Mouse (Mus musculus): ENCODE results near the gene Ablim1.

The Ablim1 gene

DNA sequence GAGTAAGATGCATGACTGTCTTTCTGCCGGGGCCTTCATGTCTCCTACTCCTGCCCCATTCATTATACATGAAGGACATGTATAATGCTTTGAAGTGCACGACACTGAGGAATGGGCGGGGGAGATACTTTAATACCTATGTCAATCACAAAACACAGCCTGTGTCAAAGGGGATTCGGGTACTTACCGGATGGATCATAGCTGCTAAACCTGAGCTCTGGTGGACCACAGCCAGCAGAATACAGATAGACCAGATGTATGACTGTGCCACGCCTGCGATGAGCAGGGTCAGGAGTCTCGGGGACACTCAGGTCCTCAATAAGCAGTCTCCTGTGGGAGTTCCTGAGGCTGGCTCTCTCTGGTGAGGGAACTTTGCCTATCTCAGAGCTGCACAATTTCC is 99.2 kb downstream of the Ablim1 start:
- no peak for DNase-seq

DNA sequence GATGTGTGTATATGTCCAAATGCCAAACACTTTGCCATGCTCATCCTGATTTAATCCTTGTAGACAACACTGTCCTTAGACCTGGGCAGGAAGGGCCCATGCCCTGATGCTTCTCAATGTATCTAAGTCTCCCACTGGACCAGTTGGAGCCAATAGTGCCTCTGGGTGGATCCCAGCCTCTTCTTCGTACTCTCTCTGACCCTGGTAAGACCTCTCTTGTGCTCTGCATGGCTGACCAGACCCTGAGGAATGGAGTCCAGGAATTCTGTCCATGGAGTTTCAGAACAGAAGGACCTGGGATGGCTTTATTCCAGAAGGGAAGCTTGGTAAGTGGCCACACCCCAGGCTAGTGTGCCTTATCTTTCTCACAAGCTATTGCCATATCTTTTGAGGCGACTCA is 102.3 kb downstream of the Ablim1 start:
- DNase-seq: no peak

DNA sequence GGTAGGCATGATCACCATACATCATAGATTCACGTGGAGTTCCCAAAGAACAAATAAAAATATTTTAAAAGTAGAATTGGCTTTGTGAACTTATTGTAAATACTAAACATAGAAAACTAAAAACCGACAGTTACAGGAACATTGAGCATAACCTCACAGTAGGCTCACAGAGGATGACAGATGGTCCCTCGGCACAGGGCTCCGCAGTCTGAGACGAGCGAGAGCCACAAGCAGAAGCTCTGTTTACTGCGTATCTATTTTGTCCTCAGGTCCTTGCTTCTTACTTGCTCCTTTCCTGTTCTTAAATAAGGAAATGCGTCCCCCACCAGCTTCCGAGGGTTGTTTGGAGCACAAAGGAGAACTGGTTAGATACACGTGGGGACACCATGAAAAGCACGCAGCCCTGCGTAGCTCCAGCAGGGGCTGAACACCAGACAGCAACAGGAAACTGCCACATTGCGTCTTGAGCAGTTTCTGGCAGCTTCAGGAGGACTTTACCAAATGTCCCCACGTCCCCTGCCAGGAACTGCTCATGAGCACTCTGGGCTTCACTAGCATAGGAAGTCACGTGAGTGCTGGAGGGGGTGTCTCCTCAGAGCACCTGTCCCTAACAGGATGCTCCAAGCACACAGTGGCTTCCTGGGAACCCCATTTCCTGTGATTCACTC is 103.1 kb downstream of the Ablim1 start:
- DNase-seq: no peak

DNA sequence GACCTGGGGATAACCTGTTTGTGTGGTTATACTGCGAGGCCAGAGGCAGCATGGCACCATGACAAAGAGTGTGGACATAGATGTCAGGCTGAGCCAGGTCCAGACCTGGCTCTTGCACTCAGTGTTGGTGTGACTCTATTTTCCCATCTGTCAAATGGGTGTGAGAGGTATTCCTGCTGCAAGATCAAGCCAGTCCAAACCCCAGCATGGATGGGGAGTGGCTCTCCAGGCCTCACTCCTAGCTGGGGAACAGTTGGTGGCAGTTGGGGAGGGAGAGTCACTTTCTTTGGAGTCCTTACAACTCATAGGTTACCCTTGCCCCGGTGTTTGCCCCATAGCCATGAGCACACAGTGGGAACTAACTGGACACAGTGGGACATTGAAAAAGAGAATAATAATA is 103.8 kb downstream of the Ablim1 start:
- no peak for DNase-seq

DNA sequence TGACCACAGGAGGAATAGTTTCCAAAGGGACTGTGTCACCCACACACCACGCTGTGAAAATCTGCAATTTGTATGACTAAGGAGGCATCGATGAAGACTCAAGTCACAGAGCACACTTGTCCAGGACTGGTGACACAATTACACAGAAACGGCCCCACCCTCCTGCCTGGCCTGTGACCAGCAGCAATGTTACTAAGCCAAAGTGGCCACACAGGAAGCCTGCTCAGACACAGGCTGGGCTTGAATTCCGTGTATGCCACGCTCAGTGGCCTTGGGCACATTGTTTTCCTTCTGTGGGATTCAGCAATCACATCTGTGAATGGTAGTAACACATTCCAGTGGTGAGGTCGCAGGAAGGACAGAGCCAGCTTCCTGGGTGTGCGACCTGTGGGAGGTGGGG is 110.6 kb downstream of the Ablim1 start:
- DNase-seq: no peak

DNA sequence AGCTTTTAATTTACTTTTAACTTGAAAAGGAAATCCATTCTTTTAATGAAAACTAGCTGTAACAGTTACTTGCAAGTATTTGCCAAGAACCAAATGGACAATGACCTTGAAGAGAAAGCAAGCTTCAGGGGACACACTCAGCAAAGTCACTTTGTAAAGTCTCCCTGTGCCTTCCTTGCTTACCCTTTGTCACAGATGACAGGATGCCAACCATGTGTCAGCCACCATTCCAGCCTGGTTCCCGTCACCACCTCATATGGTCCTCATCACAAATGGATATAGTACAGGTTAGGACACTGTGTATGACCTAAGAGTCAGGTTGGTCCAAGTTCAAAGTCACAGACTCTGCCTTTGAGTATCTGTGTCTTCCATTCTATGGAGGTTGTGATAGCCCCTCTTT is 112.2 kb downstream of the Ablim1 start:
- DNase-seq: no peak

DNA sequence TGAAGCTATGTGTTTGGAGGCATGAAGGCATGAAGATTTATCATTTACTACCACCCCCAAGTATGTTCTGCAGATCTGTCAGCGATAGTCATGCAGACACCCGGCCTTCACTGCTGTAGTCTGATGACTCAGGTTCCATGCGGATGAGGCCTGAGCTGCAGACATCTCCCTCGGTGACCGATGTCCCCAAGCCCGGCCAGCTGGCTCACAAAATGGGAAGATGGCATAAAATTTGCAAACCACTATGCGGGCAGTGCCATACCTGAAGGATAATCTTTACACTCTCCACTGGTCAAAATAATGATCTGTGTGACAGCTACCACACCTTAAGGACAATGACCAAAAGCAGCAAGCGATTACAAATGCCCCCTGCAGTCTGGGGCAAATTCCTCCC is 113.6 kb downstream of the Ablim1 start:
- DNase-seq: no peak

DNA sequence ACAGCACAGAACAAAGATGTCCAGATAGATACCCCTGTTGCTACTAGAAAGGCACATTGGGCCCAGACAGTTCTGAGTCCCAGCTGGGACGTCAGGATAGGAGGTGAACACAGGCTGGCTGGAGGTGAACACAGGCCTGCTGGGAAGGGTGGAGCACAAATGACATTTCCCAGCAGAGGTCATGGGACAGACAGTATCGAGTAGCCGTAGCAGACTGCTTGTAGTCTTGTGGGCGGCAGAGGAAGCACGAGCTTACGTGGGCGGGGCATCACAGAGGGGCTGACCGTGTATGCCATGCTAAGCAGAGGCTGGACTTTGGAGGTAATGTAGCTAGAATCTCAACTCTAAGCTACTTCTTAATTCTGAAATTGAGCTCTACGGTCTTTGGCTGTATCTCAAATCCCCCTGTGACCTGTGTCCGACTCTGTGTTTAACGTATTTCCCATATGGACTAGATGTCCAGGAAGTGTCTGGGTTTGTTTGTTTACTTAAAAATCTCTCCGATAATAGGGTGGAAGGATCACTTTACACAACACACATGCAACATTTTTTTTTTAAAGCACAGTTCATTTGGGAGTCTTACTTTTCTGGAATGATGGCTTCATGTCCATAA is 114.1 kb downstream of the Ablim1 start:
- DNase-seq: peak; percentile 29

DNA sequence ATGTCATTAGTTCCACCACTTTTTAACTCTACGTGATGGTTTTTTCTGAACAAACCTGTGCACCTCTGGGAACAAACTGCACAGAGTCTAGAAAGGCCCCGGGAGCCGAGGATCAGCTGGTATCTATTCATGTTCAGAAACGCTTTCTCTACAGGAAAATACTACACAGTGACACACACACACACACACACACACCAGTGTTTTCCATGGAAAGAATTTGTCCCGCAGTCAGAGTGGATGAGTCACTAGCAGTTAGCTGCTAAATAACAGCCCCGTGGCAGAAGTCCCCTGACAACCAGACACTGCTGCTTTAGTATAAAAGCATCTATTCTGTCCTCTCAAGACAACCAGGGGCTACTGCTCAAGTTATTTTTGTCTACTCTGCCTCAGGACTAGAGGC is 115.4 kb downstream of the Ablim1 start:
- no peak for DNase-seq

DNA sequence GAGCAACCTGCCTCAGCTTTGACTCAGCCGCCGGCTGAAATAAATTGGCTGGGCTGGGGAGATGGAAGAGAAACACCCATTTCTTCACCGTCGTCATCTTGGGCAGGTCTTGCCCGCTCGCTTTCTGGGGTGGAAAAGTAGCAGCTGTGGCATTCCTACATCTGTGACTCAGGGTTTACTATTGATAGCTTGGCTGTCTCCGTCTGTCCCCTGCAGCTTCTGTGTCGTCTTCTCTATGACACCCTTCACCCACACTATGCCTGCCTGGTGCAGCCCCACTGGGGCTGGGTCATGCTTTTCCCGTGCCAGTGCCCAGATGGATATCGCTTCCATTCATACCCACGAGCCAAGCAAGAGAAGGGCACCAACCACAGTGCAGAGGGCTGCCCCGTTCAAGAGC is 116.2 kb downstream of the Ablim1 start:
- no peak for DNase-seq

DNA sequence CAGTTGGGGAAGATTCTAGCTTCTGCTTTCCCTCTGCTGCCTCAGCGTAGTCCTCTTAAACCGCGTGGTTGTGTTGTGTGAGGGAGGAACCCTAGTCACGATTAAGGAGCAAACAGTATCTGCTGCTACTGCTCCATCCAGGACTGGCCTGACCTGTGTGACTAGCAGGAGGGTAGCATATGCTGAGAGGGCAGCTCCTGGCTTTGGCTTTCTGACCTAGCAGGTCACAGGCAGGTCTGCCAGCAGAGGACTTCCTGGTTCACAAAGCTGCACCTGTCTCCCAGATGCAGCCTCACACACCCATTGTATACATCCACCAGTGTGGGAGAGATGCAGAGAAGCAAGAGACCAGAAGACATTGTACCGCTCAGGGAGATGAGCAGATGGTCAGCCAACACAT is 116.7 kb downstream of the Ablim1 start:
- no peak for DNase-seq

DNA sequence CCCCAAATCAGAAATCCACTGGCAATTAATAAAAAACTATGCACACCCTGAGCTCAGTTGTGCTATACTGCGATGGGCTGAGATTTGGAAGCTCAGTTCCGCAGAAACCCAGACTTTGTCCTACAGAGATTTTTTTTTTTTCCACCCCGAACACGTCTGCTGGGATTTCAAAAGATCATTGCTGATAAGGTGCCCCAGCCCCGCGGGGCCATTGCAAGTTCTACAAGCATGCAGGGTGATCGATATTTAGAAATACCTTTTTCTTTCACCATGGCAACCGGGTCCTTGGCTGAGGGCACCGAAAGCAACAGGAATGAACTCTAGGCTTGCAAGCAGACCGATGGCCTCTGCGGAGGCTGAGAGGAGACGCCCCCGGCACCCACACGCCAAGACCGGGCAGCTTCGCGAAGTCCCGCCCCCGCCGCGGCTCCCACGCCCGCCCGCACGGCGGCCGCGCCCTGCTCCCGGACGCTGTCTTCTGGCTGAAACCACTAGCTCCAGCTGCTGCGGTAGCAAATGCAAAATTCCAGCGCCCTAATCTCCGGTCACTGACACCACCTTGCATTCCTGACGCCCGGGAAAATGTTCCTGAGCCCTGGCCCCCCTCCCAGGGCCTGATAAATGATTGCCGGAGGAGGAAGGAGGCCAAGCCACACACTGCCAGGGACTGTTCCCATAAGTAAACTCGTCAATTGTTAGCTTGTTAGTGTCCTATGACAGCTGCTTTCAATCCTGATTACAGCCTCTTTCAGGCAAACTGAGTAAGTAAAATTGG is 117.5 kb downstream of the Ablim1 start:
- DNase-seq: peak; percentile 46

DNA sequence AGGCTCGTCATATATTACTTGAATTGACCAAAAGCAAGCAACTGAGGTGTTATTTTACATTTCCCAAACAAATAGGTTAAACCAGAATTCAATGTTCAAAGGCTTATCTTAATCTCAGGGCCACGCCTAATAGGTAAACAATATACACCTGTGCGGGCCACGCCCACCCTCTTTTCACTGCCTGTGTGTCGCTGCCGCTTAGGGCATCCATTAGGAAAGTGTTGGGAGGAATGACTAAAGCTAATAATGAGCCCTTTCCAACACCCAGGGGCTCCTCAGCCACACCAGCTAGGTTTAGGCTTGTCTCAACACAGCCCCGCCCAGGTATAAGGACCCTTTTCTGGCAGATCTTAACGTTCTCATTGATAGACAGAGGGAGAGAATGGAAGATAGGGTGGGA is 118.1 kb downstream of the Ablim1 start:
- DNase-seq: no peak

DNA sequence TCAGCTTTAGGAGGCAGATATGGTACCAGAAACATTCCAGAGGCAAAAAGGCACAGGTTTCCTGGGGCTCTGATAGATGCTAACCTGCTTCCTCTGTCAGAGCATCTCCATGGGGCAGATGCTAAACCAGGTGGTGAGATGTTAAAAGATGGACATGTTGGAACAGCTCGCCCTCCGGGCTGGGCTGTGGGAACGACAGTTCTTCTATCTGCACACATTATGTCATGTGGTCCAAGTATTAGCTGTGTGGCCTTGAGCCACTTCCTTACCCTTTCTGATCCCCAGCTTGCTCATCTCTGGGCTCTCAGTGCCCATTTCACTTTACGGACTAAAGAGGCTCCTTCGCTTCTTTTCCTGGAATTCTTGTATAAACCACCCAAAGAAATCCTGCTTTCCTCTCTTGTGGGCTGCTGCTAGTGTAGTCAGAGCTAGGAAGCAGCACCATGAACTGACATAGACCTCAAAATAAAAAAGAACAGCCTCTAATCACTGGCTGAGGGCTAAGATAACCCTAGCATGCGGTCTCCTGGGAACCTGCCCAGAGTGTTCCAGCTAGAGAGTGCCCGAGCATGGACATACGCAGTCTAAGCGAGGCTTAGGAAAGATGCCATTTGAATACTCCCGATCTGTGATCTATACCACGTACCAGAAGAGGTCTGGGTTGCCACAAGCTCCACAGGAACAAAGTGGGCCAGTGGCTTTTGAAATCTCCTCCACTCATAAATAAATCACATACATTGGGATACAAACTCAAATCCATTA is 119.4 kb downstream of the Ablim1 start:
- no peak for DNase-seq

DNA sequence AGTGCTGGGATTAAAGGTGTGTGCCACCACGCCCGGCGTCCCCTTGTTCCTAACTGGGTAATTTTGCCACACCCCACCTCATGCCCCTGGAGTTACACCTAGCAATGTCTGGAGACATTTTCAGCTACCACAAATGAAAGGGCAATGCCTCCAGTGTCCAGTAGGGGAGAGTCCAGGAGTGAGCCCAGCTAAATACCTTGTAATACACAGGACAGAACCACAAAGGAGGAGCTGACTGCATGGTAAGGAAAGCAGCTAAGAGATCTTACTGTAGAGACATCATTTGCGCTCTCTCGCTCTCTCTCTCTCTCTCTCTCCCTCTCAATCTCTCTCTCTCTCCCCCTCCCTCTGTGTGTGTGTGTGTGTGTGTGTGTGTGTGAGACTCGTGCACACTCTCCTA is 120.8 kb downstream of the Ablim1 start:
- DNase-seq: no peak

DNA sequence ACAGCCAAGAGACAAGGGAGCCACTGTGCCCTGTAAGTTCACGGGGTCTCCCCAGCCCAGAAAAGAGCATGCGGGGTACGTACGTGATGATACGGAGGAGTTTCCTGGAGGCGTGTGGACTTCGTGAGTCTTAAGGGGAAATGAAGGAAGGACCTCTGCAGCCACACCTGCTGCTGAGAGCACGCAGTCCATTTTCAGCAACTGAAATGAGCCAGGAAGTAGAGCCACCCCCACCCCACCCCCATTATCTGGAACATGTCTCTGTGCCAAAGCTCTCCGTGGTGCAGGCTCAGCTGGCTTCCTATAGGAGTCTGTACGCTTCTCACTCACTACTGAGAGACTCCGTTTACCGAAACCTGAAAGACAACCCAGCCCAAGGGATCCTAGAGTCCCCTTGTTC is 121.3 kb downstream of the Ablim1 start:
- DNase-seq: no peak

DNA sequence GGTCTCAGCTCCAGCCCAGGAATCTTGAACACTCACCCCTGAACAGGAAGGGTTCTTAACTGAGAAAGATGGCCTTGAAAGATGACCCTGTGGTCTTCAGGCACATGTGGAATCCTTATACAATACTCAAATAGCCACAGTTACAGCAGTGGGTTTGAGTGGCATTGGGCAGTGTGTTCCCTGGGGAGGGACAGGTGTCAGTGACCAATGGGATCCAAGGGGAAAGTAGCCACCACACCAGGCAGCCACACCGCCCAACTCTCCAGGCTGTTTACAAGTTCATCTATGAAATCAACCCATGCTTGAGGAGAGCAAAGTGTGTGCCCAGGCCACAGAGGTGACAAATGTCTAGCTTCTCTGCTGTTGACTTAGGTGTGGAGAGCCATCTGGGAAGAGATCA is 123.6 kb downstream of the Ablim1 start:
- DNase-seq: no peak

DNA sequence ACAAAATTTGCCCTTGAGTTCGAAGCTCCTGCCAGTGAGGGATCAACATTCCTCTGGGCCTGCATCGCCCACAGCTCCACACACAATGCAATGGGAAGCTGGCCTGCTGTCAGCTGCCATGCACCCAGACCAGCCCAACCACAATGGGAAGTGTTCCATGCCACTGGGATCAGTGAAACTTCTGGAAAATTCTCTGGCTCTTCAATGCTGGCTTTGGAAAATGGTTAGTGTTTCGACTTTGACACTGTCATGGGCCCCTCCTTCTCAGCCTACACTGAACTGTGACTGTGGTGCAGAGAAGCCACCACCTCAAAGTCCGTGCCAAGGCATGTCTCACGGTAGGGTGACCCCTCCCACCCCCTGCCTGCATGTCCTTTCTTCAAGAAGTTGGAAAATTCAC is 125.3 kb downstream of the Ablim1 start:
- no peak for DNase-seq

DNA sequence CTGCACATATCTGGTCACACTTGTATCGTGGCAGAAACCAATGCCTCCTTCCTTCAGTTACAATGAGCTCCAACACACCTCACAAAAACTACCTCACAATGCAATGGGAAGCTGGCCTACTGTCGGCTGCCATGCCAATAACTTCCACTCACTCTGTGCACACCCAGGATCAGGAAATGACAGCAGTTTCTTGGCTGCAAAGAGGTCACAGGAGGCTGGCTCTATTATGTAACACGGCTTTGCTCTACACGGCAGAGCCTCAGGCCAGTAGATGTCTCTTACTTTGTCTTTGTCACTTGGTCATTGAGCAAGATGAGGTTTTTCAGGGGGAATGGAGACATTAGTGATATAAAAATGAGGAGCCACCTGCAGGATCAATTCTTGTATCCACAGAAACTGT is 126.2 kb downstream of the Ablim1 start:
- no peak for DNase-seq

DNA sequence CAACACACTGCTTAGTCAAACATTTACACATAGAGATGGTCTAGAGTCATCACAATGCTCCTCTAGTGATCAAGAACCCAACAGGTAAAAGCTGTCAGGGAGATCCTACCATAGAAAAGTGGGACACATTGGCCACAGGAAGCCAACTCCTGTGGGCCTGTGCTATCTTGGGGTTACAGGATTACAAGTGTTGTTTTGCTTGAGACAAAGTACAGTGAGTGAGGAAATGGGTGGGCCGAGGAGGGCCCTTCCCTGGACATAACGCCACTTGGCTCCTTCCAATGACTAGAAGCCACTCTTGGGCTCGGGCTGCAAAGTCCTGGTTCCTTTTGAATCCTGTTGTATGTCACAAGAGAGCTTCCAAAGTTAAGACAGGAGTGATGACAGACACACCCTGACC is 129.7 kb downstream of the Ablim1 start:
- DNase-seq: no peak

DNA sequence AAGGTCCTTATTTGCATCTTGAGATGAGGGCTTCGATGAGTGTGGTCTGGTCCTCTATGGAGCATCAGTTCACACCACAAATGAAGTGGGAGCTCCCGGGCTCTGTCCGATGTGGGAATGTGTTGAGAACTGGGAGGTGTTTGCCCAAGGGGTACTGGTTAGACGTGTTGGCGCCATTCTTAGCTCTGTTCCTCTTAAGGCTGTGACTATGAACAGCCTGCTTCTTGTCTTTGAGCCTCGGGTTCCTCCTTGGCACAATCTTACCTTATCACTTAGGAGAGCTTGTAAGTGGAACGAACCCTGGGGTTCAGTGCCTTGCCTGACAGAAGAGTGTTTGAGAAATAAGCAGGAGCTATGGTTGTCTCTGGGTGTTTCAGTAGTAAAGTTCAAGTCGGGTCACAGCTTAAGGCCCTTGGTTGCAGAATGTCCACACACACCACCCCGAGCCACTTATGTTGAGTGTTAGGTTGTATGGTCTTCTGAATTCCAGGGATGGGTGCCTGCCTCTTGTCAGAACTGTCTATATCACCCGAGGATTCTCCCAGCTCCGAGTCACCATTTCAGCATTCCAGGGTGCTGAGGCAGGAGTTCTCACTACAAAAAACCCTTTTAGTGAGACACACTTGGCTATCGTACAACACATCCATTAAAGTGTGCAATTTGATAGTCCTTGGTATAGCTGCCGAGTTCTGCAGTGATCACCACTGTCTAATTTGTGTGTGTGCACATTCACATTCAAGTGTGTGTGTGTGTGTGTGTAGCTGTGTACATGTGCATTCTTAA is 131.6 kb downstream of the Ablim1 start:
- no peak for DNase-seq

DNA sequence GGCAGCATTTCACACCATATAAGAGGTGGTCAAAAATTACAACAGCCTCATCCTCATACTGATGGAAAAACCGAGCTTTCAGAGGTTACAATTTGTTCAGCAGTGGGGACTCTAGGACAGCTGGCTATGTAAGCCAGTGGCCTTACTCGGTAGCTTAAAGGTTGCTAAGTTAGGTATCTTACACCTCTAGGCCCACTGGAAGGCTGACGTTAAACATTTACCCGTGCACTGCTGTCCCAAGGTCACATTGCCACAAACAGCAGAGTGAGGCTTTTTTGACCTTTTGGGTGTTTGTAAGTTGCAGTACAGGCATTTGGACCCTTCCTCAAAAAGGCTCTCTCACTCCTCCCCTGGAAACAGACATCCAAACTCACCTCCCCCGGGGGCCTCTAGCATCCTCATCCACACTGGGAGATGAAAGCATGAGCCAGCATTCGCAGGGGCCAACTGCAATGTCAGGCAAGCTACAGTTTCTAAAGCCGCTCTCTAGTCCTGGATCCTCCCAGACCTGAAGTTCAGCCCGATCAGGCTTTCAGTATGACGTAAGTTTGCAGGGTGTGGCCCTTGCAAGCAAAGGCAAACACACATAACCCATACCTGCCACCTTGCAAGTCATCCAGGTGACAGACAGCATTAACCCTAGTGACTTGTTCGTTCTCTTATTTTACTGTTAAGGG is 132.7 kb downstream of the Ablim1 start:
- DNase-seq: peak; percentile 21
